Mouse (Mus musculus) embryonic facial prominence, embryonic 11.5 days (tissue): Measurements from ENCODE around the gene Tapbpl. TPM values are rescaled to one million over a fixed set of nuclear protein-coding genes. Genes with fewer than 3 reads are reported as not detected.

Experiments used
- microRNA-seq: library from miRNA; unstranded; fragments of <30 nt; microRNA quantifications from one replicate; pipeline ENCODE4, GENCODE M21; 2016; ENCODE audit warnings: borderline number of aligned reads
- polyA plus RNA-seq: library from polyadenylated mRNA; unstranded; fragments of >200 nt; fragmentation: Nextera tagmentation; extraction: Ambion mirVana; gene quantifications from 2 replicates; pipeline ENCODE4 v1.2.1, GENCODE M21; 2014

Gene Tapbpl
- polyA plus RNA-seq, 1 experiment from 2014 or later: 1.0 TPM

Small RNAs within 50 kb of the gene (microRNA-seq; reads per million reads assigned to microRNA genes)
- gene Mir3098 (not detected), gene Mir8113 (not detected)

Other genes with a start within 250 kb of the Tapbpl start
- gene Pianp, start 235.2 kb downstream of the Tapbpl start, polyA plus RNA-seq: 1.1 and 1.9 TPM in 2 replicates
- gene Zfp384, start 222.7 kb downstream of the Tapbpl start, polyA plus RNA-seq: 7.7 and 10.6 TPM in 2 replicates
- 141 and 145 TPM in 2 replicates for gene Ing4, start 192.1 kb downstream of the Tapbpl start, polyA plus RNA-seq
- gene Acrbp, start 182.2 kb downstream of the Tapbpl start, polyA plus RNA-seq: 10.0 and 12.5 TPM in 2 replicates
- gene Lpar5, start 163.9 kb downstream of the Tapbpl start, polyA plus RNA-seq: 0.25 and 0.49 TPM in 2 replicates
- gene Chd4, start 135.9 kb downstream of the Tapbpl start, polyA plus RNA-seq: 93.2 and 94.5 TPM in 2 replicates
- 66.3 and 69.8 TPM in 2 replicates for gene Nop2, start 100.0 kb downstream of the Tapbpl start, polyA plus RNA-seq
- 7.0 and 10.3 TPM in 2 replicates for gene Iffo1, start 86.6 kb downstream of the Tapbpl start, polyA plus RNA-seq
- 2,314 and 2,539 TPM in 2 replicates for gene Gapdh, start 65.4 kb downstream of the Tapbpl start, polyA plus RNA-seq
- 135 and 136 TPM in 2 replicates for gene Ncapd2, start 40.2 kb downstream of the Tapbpl start, polyA plus RNA-seq
- gene Mrpl51, start 40.1 kb downstream of the Tapbpl start, polyA plus RNA-seq: 205 and 217 TPM in 2 replicates
- gene Vamp1, start 16.3 kb downstream of the Tapbpl start, polyA plus RNA-seq: 1.2 and 1.4 TPM in 2 replicates
- 0.22 TPM in 1 of 2 replicates, not detected in the other for gene Cd27, start 5.2 kb upstream of the Tapbpl start, polyA plus RNA-seq
- gene Tuba3a, start 54.2 kb upstream of the Tapbpl start, polyA plus RNA-seq: 0.22 TPM in 1 of 2 replicates, not detected in the other
- gene Ltbr, start 82.0 kb upstream of the Tapbpl start, polyA plus RNA-seq: 22.8 and 24.3 TPM in 2 replicates
- gene Scnn1a, start 88.8 kb upstream of the Tapbpl start, polyA plus RNA-seq: 0.88 and 1.1 TPM in 2 replicates
- 36.6 and 39.5 TPM in 2 replicates for gene Tnfrsf1a, start 117.5 kb upstream of the Tapbpl start, polyA plus RNA-seq
- 0.08 and 0.20 TPM in 2 replicates for gene Plekhg6, start 148.9 kb upstream of the Tapbpl start, polyA plus RNA-seq